Mouse (Mus musculus) c-Kit-negative CD71-positive TER-119-positive erythroid progenitor cells, embryonic 14.5 days (primary cell): Measurements from ENCODE around the gene Nsun3.
"Not testable (repeated sequence)": the region's sequence is repeated elsewhere in the genome, so short reads cannot be mapped to it uniquely, and the experiment has no call there.

Experiments
- DNase-seq: peaks from one replicate; pipeline ENCODE4 v3.0.0-alpha.2; 2013; ENCODE audit warnings: low read depth, low spot score

Nsun3 gene

DNA sequence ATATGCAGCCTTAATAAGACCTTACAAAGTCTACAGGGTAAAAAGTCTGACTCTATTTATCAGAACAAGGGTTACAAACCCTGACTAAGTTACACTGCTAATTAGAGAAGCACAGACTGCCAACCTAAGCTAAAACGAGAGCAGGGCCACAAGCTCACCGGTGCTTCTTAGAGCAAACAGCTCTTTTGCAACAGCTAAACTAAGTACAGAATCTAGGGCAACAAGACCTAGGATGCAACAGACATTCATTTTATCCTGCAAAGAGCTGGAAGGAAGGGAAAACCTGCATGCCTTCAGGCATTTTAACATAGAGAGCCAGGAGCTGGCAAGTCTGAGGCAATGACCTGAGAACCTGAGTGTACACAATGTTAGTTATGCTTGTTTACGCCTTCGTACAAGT lies 33.5 kb downstream of the Nsun3 start:
- DNase-seq: no peak

DNA sequence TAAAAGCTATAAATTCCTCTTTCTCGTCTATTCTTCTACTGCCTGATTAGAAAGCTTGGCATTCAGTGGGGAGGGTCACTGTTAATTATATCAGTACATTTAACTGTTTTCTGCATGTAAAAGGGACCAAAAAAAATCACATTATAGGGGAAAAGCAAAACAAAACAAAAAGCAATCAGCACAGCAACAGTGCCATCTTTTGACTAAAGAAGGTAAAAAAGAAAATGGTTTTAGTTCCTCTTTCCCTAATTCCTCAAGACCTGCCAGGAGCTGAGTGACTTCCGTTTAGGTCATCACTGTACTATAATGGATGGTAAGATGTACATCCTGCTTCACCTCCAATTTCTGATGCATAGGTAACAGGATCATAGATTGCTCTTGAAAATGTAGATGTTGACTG lies 40.7 kb downstream of the Nsun3 start:
- no peak for DNase-seq

DNA sequence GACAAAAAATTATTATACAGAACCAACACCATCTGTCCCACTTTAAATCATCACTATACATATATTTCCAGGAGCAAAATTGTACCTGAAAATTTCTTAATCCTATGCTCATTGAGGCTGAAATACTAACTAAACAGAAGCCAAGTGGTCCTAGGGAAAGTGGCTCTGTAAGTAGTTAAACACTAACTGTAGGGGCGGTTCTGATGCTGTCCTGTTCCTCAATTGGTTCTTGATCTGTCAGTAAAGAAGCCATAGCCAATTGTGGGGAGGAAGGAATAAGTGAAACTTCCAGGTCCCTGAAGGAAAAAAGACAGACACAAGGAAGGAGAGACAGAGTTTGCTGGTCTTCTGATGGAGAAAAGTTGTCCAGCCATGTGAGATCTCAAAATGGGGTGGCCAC lies 52.3 kb downstream of the Nsun3 start:
- DNase-seq: no peak

DNA sequence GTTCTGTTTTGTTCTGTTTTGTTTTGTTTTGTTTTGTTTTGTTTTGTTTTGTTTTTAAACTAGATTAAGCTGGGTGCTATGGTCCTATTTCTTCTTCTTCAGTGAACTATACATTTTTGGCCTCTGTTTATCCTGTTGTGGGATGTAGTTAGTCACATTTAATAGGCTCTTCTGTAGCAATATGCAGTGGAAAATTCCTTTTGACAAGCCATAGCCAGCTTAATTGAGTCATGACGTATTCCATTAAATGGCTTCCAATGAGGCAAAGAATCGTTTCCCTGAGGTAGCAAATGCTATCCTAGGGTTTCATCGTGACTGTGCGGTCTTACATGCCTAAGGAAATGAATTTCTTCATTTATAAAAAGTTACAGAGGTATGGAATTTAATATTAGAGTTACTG lies 56.3 kb downstream of the Nsun3 start:
- DNase-seq: no peak

DNA sequence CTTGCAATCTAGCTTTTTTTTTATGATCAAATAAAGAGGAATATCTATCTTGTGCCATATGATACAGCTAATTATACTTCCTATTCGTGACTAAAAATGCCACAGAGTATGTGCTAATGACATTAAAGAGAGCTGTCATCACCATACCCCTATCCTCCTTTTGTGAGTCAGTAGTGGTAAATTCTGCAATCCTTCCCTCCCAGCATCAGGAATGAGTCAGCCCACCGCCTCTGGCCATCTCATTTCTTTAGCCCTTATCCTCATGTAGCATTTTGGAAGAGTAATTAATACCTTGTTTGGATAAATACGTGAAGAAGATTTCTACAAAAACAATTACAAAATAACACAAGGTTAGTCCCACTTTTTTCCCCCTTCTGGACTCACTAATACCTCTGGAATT lies 56.8 kb downstream of the Nsun3 start:
- DNase-seq: no peak

DNA sequence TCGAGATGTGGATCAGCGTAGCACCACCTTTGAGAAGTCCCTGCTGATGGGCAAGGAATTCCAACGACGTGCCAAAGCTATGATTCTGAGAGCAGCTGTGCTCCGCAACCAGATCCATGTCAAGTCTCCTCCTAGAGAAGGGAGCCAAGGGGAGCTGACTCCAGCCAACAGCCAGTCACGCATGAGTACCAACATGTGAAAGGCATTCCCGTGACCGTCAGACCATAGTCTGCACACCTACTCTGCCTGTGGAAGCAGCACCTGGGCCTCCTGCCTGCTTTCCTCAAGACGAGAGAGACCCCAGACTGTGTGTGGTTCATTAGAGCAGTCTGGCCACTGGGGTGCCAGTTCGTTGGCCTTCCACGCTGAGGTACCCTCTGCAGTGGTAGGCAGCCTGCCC lies 68.4 kb downstream of the Nsun3 start:
- not testable (repeated sequence) for DNase-seq

DNA sequence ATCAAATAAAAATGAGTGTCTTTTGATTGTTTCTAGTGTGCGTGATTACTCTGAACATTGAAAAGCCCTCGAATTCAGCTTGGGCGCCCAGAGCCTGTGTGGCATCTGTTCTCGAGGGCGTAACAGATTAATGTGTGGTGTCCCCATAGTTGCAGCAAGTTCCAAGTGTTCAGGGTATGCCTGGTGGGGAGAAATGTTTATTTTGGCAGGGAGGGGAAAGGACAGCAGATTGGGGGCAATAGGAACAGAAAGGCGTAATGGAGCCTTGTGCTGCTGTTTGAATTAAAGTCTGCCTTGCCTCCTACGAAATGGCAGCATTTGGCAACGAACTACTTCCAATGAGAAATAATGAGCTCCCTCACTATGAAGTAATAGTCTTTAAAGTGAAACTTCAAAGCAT lies 96.2 kb downstream of the Nsun3 start:
- no peak for DNase-seq

DNA sequence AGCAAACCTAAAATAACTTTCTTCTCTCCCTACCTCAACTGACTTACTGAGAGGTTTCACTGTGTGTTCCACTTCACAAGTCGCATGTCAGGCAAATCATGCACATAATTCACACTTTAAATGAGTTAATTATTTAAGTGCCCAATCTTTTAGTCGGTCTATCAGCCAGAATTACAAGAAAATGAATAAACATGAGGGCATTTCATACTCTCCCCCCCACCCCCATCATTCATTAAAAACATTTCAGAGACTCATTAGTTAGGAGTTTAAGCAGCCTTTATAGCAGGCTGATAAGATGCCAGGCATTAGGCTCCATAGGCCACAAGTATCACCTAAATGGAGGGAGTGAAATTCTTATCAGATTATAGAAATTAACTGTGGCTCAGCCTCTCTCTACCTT lies 100.5 kb downstream of the Nsun3 start:
- no peak for DNase-seq

DNA sequence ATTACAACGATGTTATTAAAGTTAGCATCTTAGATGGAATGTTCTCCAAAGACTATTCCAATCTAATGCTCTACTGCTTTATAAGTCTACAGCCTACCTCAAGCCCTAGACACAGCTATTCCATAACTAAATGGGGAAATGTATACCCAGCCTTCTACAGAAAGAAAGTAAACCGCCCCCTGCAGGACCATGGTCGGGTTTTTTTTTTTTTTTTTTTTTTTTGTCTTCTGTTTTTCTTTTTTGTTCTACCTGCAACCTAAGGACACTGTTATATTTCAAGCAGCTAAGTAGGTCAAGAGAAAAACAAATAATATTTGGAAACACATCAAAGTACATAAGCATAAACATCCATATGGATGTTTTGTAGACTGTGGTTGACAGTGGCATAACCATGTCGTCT lies 101.1 kb downstream of the Nsun3 start:
- DNase-seq: no peak
